Mouse (Mus musculus): ENCODE measurements around the gene Tnfrsf8.

GRCm38 (mm10) chr4:145336019-145336418, 21.1 kb upstream of the Tnfrsf8 start:
- TF ChIP-seq CTCF (IDR thresholded peaks at IDR 0.05; ENCODE audit: control insufficient read depth, insufficient read depth, insufficient replicate concordance, low read depth, low read length) (no peak), POLR2A (IDR thresholded peaks at IDR 0.05; ENCODE audit: control insufficient read depth, low read depth, low read length) (no peak)
